Mouse (Mus musculus): ENCODE results near the gene Kat2a. TPM values are rescaled to one million over a fixed set of nuclear protein-coding genes. Genes with fewer than 3 reads are reported as not detected.

The Kat2a gene
- polyA plus RNA-seq, 1 experiment from 2014 or later, result 33.2 TPM

DNA sequence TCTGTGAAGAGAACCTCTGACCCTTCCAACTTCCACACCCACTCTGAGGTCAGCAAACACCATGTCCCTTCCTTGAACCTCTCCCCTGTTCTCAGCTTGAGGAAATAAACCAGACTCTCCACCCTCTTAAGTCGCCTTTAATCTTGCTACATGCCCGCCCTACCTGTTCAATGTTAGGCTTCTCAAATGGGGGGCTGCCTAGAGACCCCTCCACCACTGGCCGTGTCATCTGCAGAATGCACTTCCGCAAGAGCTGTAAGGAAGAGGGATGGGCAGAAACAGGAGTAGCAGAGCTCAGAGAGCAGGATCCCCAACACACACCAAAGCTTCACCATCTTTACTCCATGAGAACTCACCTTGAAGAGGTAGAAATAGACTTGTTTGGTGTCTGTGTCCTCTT, 1.3 kb downstream of the Kat2a start:
- no peak for DNase-seq (ENCODE audit: low spot score)

- DNase-seq (ENCODE audit: low spot score), result no peak
These were observed 1.7 kb downstream of the Kat2a start for GRCm38 (mm10) chr11:100710528-100710927.

DNA sequence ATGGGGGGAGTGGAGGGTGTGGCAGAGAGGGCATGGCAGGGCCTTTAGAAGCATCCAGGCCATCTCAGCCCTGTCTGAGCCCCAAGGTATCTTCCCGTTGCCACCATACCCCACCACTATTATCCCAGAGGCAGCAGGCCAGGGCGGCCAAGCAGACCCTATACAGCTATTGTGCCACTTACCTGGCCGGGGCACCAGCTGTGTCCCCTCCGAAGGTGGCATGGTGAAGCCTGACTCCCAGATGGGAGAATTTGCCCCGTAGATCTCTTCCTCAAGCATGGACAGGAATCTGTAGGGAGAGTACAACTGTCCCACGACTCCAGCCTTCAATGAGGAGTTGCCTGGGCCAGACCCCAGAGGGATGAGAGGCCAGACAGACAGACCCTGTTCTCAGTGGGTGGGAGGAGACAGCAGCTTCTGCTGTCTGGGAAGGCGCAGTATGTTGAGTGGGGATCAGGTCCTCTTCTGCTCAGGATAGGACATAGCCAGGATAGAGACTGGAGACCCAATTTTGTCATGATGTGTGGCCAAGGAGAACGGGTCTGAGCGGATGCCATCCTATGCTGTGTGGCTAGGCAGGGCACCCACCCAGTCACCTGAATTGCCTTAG, 3.0 kb downstream of the Kat2a start:
- no peak for DNase-seq (ENCODE audit: low spot score)

- DNase-seq (ENCODE audit: low spot score), result no peak
These were observed 7.0 kb downstream of the Kat2a start for GRCm38 (mm10) chr11:100705095-100705747.

- peak; percentile 25 for DNase-seq (ENCODE audit: low spot score)
These were observed 8.3 kb downstream of the Kat2a start, which contains the start of gene Dhx58 for GRCm38 (mm10) chr11:100703851-100704531. Gene Dhx58, minus strand, starts transcription at chr11:100704271.

DNA sequence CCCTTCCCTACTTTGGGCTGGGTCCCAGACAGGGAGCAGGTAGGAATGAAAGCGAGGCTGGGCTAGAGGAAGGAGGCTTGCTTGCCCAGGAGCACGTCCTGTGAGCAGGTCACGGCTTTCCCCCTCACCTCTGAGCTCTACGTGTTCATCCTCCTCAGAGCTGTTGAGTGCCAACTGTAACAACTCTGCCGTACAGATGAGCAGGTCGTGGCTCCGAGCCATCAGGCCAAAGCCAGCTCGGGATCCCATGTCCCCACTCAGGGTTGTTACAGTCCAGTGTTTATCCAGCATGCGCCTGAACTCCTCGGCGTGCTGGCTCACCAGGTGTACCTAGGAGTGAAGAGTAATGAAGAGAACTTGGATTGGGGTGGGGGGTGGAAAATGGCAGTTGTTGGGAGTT, 8.9 kb downstream of the Kat2a start:
- DNase-seq (ENCODE audit: low spot score), result no peak

- no peak for DNase-seq (ENCODE audit: low spot score)
These were observed 9.4 kb downstream of the Kat2a start for GRCm38 (mm10) chr11:100702906-100703305.

DNA sequence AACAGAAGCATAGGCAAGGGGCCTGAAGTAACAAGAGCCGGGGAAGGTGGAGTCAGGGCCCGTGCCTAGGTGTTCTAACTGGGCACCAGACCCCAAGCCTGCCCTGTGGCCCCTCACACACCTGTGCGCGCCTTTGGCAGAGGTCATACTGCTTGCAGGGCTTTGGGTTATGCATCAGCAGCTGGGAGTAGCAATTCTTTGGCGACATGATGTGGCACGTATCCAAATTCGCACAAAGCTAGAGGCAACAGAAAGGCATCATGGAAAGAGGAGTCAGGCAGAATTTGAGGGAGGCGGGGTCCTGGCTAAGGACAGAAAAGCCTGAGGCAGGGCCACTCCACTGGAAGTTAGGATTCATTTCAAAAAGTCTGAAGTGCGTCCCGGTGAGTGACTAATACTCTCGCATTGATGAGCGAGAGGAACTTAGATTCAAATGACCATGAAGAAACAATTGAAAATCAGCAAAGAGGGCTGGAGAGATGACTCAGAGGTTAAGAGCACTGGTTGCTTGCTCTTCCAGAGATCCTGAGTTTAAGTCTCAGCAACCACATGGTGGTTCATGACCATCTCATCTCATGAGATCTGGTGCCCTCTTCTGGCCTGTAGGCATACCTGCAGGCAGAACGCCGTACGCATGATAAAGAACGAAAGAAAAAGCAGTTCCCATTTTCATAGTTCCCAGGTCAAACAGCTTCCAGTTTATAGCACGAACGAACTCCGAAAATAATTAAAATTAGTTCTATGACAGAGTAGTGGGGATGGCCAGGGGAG, 10.0 kb downstream of the Kat2a start:
- DNase-seq (ENCODE audit: low spot score), result peak; percentile 77

- peak; percentile 60 for DNase-seq (ENCODE audit: low spot score)
These were observed 11.0 kb downstream of the Kat2a start for GRCm38 (mm10) chr11:100701301-100701700.

GRCm38 (mm10) chr11:100700710-100701109, 11.6 kb downstream of the Kat2a start:
- no peak for DNase-seq (ENCODE audit: low spot score)

GRCm38 (mm10) chr11:100697921-100698320, 14.3 kb downstream of the Kat2a start:
- DNase-seq (ENCODE audit: low spot score), result no peak

DNA sequence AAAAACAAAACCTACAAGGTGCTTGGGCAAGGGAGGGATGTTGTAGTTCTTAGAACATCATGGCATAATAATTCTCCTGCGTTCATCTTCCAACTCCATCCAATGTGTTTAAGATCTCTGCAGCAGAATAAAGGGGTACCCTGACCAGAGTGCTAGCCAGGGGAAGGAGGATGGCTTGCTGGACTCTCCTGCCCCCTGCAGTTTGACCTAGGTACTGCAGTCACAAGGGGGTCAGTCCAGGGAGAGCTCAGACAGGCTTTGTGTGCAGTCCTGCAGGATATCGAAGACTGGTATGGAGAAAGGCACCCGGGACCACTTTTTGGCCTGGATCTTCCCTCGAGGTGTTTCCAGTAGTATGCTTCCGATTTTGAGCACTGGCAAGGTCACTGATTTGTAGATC, 17.3 kb downstream of the Kat2a start:
- peak; percentile 60 for DNase-seq (ENCODE audit: low spot score)

GRCm38 (mm10) chr11:100693154-100693553, 19.1 kb downstream of the Kat2a start:
- DNase-seq (ENCODE audit: low spot score), result no peak

- peak; percentile 48 for DNase-seq (ENCODE audit: low spot score)
These were observed 20.1 kb downstream of the Kat2a start, which contains the start of gene Zfp385c for GRCm38 (mm10) chr11:100692164-100692616. Gene Zfp385c, minus strand, starts transcription at chr11:100692455.

DNA sequence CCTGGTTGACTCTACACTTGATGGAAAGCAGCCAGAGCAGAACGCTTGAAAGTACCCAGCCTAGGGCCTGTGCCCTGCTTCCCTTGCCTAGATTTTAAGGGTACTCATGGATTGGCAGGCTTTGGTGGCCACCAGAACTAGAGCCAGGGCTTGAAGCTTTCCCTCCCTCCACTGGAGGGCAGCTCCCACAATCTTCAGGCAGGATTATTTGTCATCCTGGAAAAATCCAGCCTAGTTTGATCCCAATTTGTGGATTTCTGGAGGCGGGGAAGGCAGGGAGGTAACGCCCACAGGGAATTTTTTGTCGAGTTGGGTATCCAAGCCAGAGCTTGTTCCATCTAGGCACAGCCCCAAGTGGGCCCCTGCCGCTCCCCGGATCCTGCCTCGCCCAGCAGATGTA, 21.9 kb downstream of the Kat2a start:
- DNase-seq (ENCODE audit: low spot score), result no peak

DNA sequence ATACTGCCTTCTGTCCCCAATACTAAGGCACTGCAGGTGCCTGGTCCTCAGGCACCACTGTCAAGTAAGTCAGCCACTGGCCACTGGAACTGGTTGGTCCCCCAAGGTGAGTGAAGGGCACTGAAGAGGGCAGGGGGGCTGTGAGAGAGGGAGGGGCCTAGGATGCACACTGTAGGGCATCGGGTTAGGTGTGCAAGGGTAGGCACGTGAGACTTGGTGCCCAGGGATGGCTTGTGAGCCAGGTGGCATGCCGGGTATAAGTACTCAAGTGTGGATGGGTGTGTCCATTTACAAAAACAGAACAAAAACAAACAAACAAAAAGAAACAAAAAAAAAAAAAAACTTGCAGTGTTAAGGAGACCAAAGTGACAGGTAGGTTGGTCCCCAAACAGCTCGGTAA, 23.8 kb downstream of the Kat2a start:
- DNase-seq (ENCODE audit: low spot score), result no peak

GRCm38 (mm10) chr11:100687265-100687664, 25.0 kb downstream of the Kat2a start:
- no peak for DNase-seq (ENCODE audit: low spot score)

- no peak for DNase-seq (ENCODE audit: low spot score)
These were observed 26.9 kb downstream of the Kat2a start for GRCm38 (mm10) chr11:100685371-100685770.

DNA sequence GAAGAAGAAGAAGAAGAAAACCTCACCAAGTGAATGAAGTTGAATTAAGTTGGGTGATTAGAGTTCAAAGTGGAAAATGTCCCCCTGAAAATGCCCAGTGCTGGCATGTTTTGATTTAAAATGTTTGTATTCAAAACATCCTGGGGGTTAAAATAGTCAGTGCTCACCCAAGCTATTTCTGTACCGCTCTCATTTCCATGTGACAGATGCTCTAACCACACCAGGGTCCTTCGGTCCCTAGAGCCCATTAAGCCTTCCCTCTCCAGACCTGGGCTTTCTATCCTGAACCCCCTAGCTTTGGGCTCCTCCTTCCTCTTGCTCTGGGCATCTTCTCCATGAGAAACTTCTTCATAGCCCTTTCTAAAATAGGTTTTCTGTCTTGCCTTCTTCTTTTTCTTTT, 28.2 kb downstream of the Kat2a start:
- no peak for DNase-seq (ENCODE audit: low spot score)

DNA sequence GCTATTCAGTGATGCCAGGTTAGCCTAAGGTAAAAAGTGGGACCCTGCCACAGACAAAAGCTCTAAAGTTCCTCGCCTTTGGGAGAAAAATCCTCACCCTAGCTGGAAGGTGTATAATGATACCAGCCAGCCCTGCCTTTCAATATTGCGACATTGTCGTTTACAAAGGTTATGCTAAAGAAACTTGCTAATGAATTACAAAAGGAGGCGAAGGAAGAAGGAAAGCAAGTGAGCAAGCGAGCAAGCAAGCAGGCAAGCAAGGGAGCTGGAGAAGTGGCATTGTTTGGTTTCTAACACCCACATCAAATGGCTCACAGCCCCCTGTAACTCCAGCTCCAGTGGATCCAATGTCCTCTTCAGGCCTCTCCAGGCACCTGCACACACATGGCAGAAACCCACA, 29.7 kb downstream of the Kat2a start:
- no peak for DNase-seq (ENCODE audit: low spot score)

DNA sequence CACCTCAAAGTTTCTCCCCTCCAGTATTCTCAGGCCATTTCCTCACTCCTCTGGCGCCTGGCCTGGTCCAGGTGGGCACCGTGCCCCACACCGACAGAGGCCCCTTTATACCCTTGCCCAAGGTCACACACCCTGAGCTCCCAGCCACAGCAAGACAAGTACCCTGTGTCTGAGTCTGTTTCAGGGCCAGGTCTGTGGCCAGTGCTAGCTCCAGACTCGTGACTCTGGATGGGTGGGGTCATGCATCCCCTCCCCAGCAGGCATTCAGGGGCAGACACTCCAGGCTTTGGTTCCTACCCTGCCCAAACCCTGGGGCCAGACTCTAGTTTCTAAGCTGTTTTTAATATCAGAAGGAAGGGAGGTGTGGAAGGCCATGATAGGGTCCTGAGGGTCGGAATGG, 30.4 kb downstream of the Kat2a start:
- DNase-seq (ENCODE audit: low spot score), result no peak

DNA sequence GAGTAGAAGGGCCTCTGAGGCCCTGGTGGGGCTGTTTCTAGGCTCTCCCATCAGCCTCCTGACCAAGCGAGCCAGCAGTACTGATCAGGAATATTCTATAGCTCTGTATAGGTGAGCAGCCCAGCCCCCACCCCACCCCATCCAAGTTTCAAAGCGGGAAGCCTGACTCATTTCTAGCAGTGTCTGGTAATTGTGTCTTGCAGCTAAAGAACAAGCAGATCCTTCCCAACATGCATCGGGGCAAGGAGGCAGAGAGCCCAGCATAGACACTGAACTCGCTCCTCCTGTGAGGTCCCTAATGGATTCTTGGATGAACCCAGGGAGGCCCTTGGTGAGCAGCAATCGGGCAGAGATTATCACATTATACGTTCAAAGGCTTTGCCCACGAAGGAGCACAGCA, 34.5 kb downstream of the Kat2a start:
- no peak for DNase-seq (ENCODE audit: low spot score)

Data from thymus, postnatal 0 days (tissue).